9 mouse cellular contexts compared by ENCODE assay signal in genomic region chr17:88370676-88371075, GRCm38 (mm10).
A peak's percentile ranks its signal among the peaks of the same experiment; 100 is the strongest.
DNase-seq lines count a peak whose midpoint lies in the region; ATAC-seq and TF ChIP-seq lines count a peak whose summit lies in the region.
"Had no signal": no experiment of that assay in that cellular context is flagged by ENCODE, and none has a peak within 500 bp of the region (broad histone marks: within the 10 kb centered on the region; RNA-seq: fewer than 3 reads in every experiment).

No protein-coding gene starts in this region.

- no peak for ATAC-seq in kidney, embryonic 15.5 days (replicated peaks; ENCODE audit: low FRiP score)
- ATAC-seq in monocyte, adult 5-6 weeks (replicated peaks; ENCODE audit: insufficient number of reproducible peaks, low FRiP score, low TSS enrichment, poor library complexity, severe bottlenecking), result no peak

- H3K27me3 ChIP-seq in kidney, adult 2 months (replicated peaks; ENCODE audit: control insufficient read depth, insufficient read depth, low read length), result no peaks in the 10 kb centered on the region
- H3K27me3 ChIP-seq in kidney, embryonic 15.5 days, result no peaks in the 10 kb centered on the region
- H3K27me3 ChIP-seq: neural tube, embryonic 13.5 days had no signal

- no peak overlapping the region for H3K9ac ChIP-seq in kidney, embryonic 15.5 days
- H3K9ac ChIP-seq: neural tube, embryonic 13.5 days had no signal

- TF ChIP-seq POLR2A in kidney, adult 2 months (IDR thresholded peaks at IDR 0.05; ENCODE audit: low read depth, low read length), result no peak

- H3K27ac ChIP-seq in kidney, adult 2 months (ENCODE audit: insufficient read depth, low read depth, low read length), result no peak overlapping the region
- H3K27ac ChIP-seq in kidney, embryonic 15.5 days, result no peak overlapping the region
- H3K27ac ChIP-seq: neural tube, embryonic 13.5 days had no signal

- no peaks in the 10 kb centered on the region for H3K4me1 ChIP-seq in kidney, adult 2 months (ENCODE audit: control insufficient read depth, insufficient read depth, low read length)
- H3K4me1 ChIP-seq in kidney, embryonic 15.5 days, result no peaks in the 10 kb centered on the region
- H3K4me1 ChIP-seq: neural tube, embryonic 13.5 days had no signal

- H3K4me2 ChIP-seq in kidney, embryonic 15.5 days, result no peak overlapping the region
- H3K4me2 ChIP-seq: neural tube, embryonic 13.5 days had no signal

- H3K9me3 ChIP-seq in kidney, embryonic 15.5 days (replicated peaks), result no peaks in the 10 kb centered on the region

- peak; percentile 11 for DNase-seq in kidney, adult 2 months
- DNase-seq in adrenal gland, postnatal 14 days, result peak; percentile 67
- DNase-seq in gastrocnemius, postnatal 25 days, result peak; percentile 49
- DNase-seq in lung, postnatal 14 days, result peak; percentile 33
- DNase-seq in frontal cortex, adult 2 months (ENCODE audit: extremely low spot score in 1 of 2, low spot score in 1 of 2), result no peak
- no peak for DNase-seq in right cerebral cortex, postnatal 4 days

- 66% methylated on average over 9 of the region's 9 CpGs for WGBS in kidney, adult 2 months
- WGBS in kidney, embryonic 15.5 days, result 70% methylated on average over 9 of the region's 9 CpGs

- no peak overlapping the region for H3K4me3 ChIP-seq in kidney, adult 2 months (ENCODE audit: insufficient read depth, low read depth, low read length)
- H3K4me3 ChIP-seq in kidney, embryonic 15.5 days (replicated peaks), result no peak overlapping the region
- H3K4me3 ChIP-seq: neural tube, embryonic 13.5 days had no signal

- no peak for TF ChIP-seq CTCF in kidney, adult 2 months (conservative IDR thresholded peaks at IDR 0.05; ENCODE audit: insufficient read depth, insufficient read length, low read depth, low read length)

- no peaks in the 10 kb centered on the region for H3K36me3 ChIP-seq in kidney, adult 2 months (ENCODE audit: control insufficient read depth, insufficient read depth, low read length)
- no peaks in the 10 kb centered on the region for H3K36me3 ChIP-seq in kidney, embryonic 15.5 days
- H3K36me3 ChIP-seq: neural tube, embryonic 13.5 days had no signal

Comparison
In these comparisons a context has a peak if more than half of its experiments do, and no peak if none do; other contexts are left out.
1. DNase-seq: peak in kidney, adult 2 months (single experiment), adrenal gland, postnatal 14 days (single experiment), gastrocnemius, postnatal 25 days (single experiment) and lung, postnatal 14 days (single experiment); none in frontal cortex, adult 2 months (0 of 2) and right cerebral cortex, postnatal 4 days (single experiment).